Mouse (Mus musculus): ENCODE data around the gene Kcnt2. TPM values are rescaled to one million over a fixed set of nuclear protein-coding genes. Genes with fewer than 3 reads are reported as not detected.

Kcnt2 gene
- polyA plus RNA-seq, 1 experiment from 2014 or later: 0.77 TPM

GRCm38 (mm10) chr1:140304244-140304643 is 58.3 kb downstream of the Kcnt2 start:
- H3K4me1 ChIP-seq: no peaks in the 10 kb centered on the region
- 0 out of 2 replicates have a peak, but pooled peaks cover 6% of the 10 kb centered on the region for H3K36me3 ChIP-seq
- no peaks in the 10 kb centered on the region for H3K27me3 ChIP-seq (ENCODE audit: insufficient read depth, poor library complexity, severe bottlenecking)
- no peak overlapping the region for H3K4me3 ChIP-seq
- peaks cover 2% of the 10 kb centered on the region; the same call in 1 of the 2 replicates for H3K9me3 ChIP-seq
- no peak for DNase-seq (ENCODE audit: low spot score)
- 90% methylated on average over 1 of the region's 1 CpGs for WGBS
- no peak overlapping the region for H3K27ac ChIP-seq

GRCm38 (mm10) chr1:140305344-140305743 is 59.4 kb downstream of the Kcnt2 start:
- Histone ChIP-seq H3K27ac (no peak overlapping the region), H3K27me3 (ENCODE audit: insufficient read depth, poor library complexity, severe bottlenecking) (no peaks in the 10 kb centered on the region), H3K4me1 (no peaks in the 10 kb centered on the region), H3K9me3 (peaks cover 2% of the 10 kb centered on the region; the same call in 1 of the 2 replicates), H3K4me3 (no peak overlapping the region), H3K36me3 (0 out of 2 replicates have a peak, but pooled peaks cover 6% of the 10 kb centered on the region)
- DNase-seq (ENCODE audit: low spot score): no peak

- H3K9me3 ChIP-seq: peaks cover 2% of the 10 kb centered on the region; the same call in 1 of the 2 replicates
- 71% methylated on average over 2 of the region's 2 CpGs for WGBS
- H3K4me3 ChIP-seq: no peak overlapping the region
- H3K27ac ChIP-seq: no peak overlapping the region
- no peak for DNase-seq (ENCODE audit: low spot score)
- H3K4me1 ChIP-seq: no peaks in the 10 kb centered on the region
- H3K27me3 ChIP-seq (ENCODE audit: insufficient read depth, poor library complexity, severe bottlenecking): no peaks in the 10 kb centered on the region
- H3K36me3 ChIP-seq: 0 out of 2 replicates have a peak, but pooled peaks cover 6% of the 10 kb centered on the region
Observed at GRCm38 (mm10) chr1:140306339-140306738, 60.4 kb downstream of the Kcnt2 start.

GRCm38 (mm10) chr1:140310739-140311138 is 64.8 kb downstream of the Kcnt2 start:
- no peaks in the 10 kb centered on the region for H3K36me3 ChIP-seq
- no peaks in the 10 kb centered on the region for H3K4me1 ChIP-seq
- no peak overlapping the region for H3K27ac ChIP-seq
- 94% methylated on average over 2 of the region's 2 CpGs for WGBS
- DNase-seq (ENCODE audit: low spot score): no peak
- no peak overlapping the region for H3K4me3 ChIP-seq
- no peaks in the 10 kb centered on the region for H3K9me3 ChIP-seq
- H3K27me3 ChIP-seq (ENCODE audit: insufficient read depth, poor library complexity, severe bottlenecking): no peaks in the 10 kb centered on the region

GRCm38 (mm10) chr1:140325088-140325487 is 79.1 kb downstream of the Kcnt2 start:
- H3K4me3 ChIP-seq: no peak overlapping the region
- H3K4me1 ChIP-seq: peaks cover 7% of the 10 kb centered on the region
- H3K27ac ChIP-seq: no peak overlapping the region
- no peaks in the 10 kb centered on the region for H3K36me3 ChIP-seq
- peak; percentile 74 for DNase-seq (ENCODE audit: low spot score)
- no peaks in the 10 kb centered on the region for H3K9me3 ChIP-seq
- 28% methylated on average over 3 of the region's 3 CpGs for WGBS
- H3K27me3 ChIP-seq (ENCODE audit: insufficient read depth, poor library complexity, severe bottlenecking): no peaks in the 10 kb centered on the region

- Histone ChIP-seq H3K27me3 (ENCODE audit: insufficient read depth, poor library complexity, severe bottlenecking) (no peaks in the 10 kb centered on the region), H3K9me3 (no peaks in the 10 kb centered on the region), H3K27ac (no peak overlapping the region), H3K36me3 (no peaks in the 10 kb centered on the region), H3K4me3 (no peak overlapping the region), H3K4me1 (peaks cover 7% of the 10 kb centered on the region)
- DNase-seq (ENCODE audit: low spot score): no peak
- 74% methylated on average over 3 of the region's 3 CpGs for WGBS
Observed at GRCm38 (mm10) chr1:140326709-140327108, 80.8 kb downstream of the Kcnt2 start.

GRCm38 (mm10) chr1:140333702-140334101 is 87.7 kb downstream of the Kcnt2 start:
- no peak for DNase-seq (ENCODE audit: low spot score)
- H3K27ac ChIP-seq: no peak overlapping the region
- no peaks in the 10 kb centered on the region for H3K27me3 ChIP-seq (ENCODE audit: insufficient read depth, poor library complexity, severe bottlenecking)
- WGBS: 80% methylated on average over 3 of the region's 3 CpGs
- no peaks in the 10 kb centered on the region for H3K36me3 ChIP-seq
- no peak overlapping the region for H3K4me3 ChIP-seq
- H3K4me1 ChIP-seq: no peaks in the 10 kb centered on the region
- no peaks in the 10 kb centered on the region for H3K9me3 ChIP-seq

GRCm38 (mm10) chr1:140338417-140338816 is 92.5 kb downstream of the Kcnt2 start:
- H3K4me3 ChIP-seq: no peak overlapping the region
- no peaks in the 10 kb centered on the region for H3K36me3 ChIP-seq
- H3K4me1 ChIP-seq: no peaks in the 10 kb centered on the region
- H3K27me3 ChIP-seq (ENCODE audit: insufficient read depth, poor library complexity, severe bottlenecking): no peaks in the 10 kb centered on the region
- DNase-seq (ENCODE audit: low spot score): no peak
- H3K27ac ChIP-seq: no peak overlapping the region
- H3K9me3 ChIP-seq: no peaks in the 10 kb centered on the region

- Histone ChIP-seq H3K27me3 (ENCODE audit: insufficient read depth, poor library complexity, severe bottlenecking) (no peaks in the 10 kb centered on the region), H3K27ac (no peak overlapping the region), H3K4me1 (no peaks in the 10 kb centered on the region), H3K9me3 (no peaks in the 10 kb centered on the region), H3K36me3 (no peaks in the 10 kb centered on the region), H3K4me3 (no peak overlapping the region)
- 82% methylated on average over 4 of the region's 4 CpGs for whole genome bisulfite sequencing
- DNase-seq (ENCODE audit: low spot score): no peak
Observed at GRCm38 (mm10) chr1:140339368-140339767, 93.4 kb downstream of the Kcnt2 start.

- no peaks in the 10 kb centered on the region for H3K36me3 ChIP-seq
- H3K4me3 ChIP-seq: no peak overlapping the region
- DNase-seq (ENCODE audit: low spot score): no peak
- H3K4me1 ChIP-seq: no peaks in the 10 kb centered on the region
- no peaks in the 10 kb centered on the region for H3K9me3 ChIP-seq
- no peak overlapping the region for H3K27ac ChIP-seq
- 91% methylated on average over 2 of the region's 2 CpGs for WGBS
- no peaks in the 10 kb centered on the region for H3K27me3 ChIP-seq (ENCODE audit: insufficient read depth, poor library complexity, severe bottlenecking)
Observed at GRCm38 (mm10) chr1:140364787-140365186, 118.8 kb downstream of the Kcnt2 start.

GRCm38 (mm10) chr1:140373532-140373931 is 127.6 kb downstream of the Kcnt2 start:
- 64% methylated on average over 1 of the region's 1 CpGs for WGBS

GRCm38 (mm10) chr1:140378791-140379190 is 132.8 kb downstream of the Kcnt2 start:
- Histone ChIP-seq H3K4me3 (no peak overlapping the region), H3K36me3 (no peaks in the 10 kb centered on the region), H3K27ac (no peak overlapping the region), H3K27me3 (ENCODE audit: insufficient read depth, poor library complexity, severe bottlenecking) (no peaks in the 10 kb centered on the region), H3K4me1 (0 out of 2 replicates have a peak, but pooled peaks cover 4% of the 10 kb centered on the region), H3K9me3 (no peaks in the 10 kb centered on the region)
- DNase-seq (ENCODE audit: low spot score): no peak
- WGBS: 69% methylated on average over 2 of the region's 2 CpGs

More at GRCm38 (mm10) chr1:140373532-140373931, 127.6 kb downstream of the Kcnt2 start:
- DNase-seq (ENCODE audit: low spot score): no peak
- Histone ChIP-seq H3K27ac (no peak overlapping the region), H3K4me3 (no peak overlapping the region), H3K4me1 (peaks cover 4% of the 10 kb centered on the region; the same call in 1 of the 2 replicates), H3K36me3 (no peaks in the 10 kb centered on the region), H3K27me3 (ENCODE audit: insufficient read depth, poor library complexity, severe bottlenecking) (no peaks in the 10 kb centered on the region), H3K9me3 (no peaks in the 10 kb centered on the region)

GRCm38 (mm10) chr1:140379526-140379925 is 133.6 kb downstream of the Kcnt2 start:
- H3K4me1 ChIP-seq: 0 out of 2 replicates have a peak, but pooled peaks cover 4% of the 10 kb centered on the region
- H3K27me3 ChIP-seq (ENCODE audit: insufficient read depth, poor library complexity, severe bottlenecking): no peaks in the 10 kb centered on the region
- 59% methylated on average over 2 of the region's 2 CpGs for WGBS

GRCm38 (mm10) chr1:140381093-140381492 is 135.1 kb downstream of the Kcnt2 start:
- 86% methylated on average over 3 of the region's 3 CpGs for WGBS
- Histone ChIP-seq H3K27me3 (ENCODE audit: insufficient read depth, poor library complexity, severe bottlenecking) (no peaks in the 10 kb centered on the region), H3K36me3 (no peaks in the 10 kb centered on the region), H3K4me1 (0 out of 2 replicates have a peak, but pooled peaks cover 4% of the 10 kb centered on the region), H3K9me3 (no peaks in the 10 kb centered on the region), H3K4me3 (no peak overlapping the region), H3K27ac (no peak overlapping the region)
- no peak for DNase-seq (ENCODE audit: low spot score)

More at GRCm38 (mm10) chr1:140379526-140379925, 133.6 kb downstream of the Kcnt2 start:
- Histone ChIP-seq H3K4me3 (no peak overlapping the region), H3K36me3 (no peaks in the 10 kb centered on the region), H3K9me3 (no peaks in the 10 kb centered on the region), H3K27ac (no peak overlapping the region)
- DNase-seq (ENCODE audit: low spot score): no peak

Data from heart, embryonic 10.5 days (tissue).